Mouse (Mus musculus) 416B (cell line): ENCODE data around the gene Top1.
"Not testable (repeated sequence)": the region's sequence is repeated elsewhere in the genome, so short reads cannot be mapped to it uniquely, and the experiment has no call there.

Experiments
- DNase-seq: peaks from one replicate; pipeline ENCODE4 v3.0.0; 2011; ENCODE audit warnings: low read depth

The Top1 gene

GRCm38 (mm10) chr2:160630872-160631597 lies 14.7 kb upstream of the Top1 start:
- no peak for DNase-seq

- no peak for DNase-seq
Measured at GRCm38 (mm10) chr2:160639911-160640717, 5.6 kb upstream of the Top1 start.

- DNase-seq: no peak
Measured at GRCm38 (mm10) chr2:160641176-160641575, 4.5 kb upstream of the Top1 start.

- peak; percentile 62 for DNase-seq
Measured at GRCm38 (mm10) chr2:160646144-160646844, 606 bp downstream of the Top1 start.

- DNase-seq: peak; percentile 54
Measured at GRCm38 (mm10) chr2:160646845-160647178, 1.1 kb downstream of the Top1 start.

GRCm38 (mm10) chr2:160648097-160648496 lies 2.4 kb downstream of the Top1 start:
- DNase-seq: no peak

- DNase-seq: no peak
Measured at GRCm38 (mm10) chr2:160649072-160649471, 3.4 kb downstream of the Top1 start.

GRCm38 (mm10) chr2:160651165-160651564 lies 5.5 kb downstream of the Top1 start:
- DNase-seq: no peak

GRCm38 (mm10) chr2:160653218-160653617 lies 7.5 kb downstream of the Top1 start:
- DNase-seq: no peak

- no peak for DNase-seq
Measured at GRCm38 (mm10) chr2:160655561-160655960, 9.9 kb downstream of the Top1 start.

GRCm38 (mm10) chr2:160656234-160656633 lies 10.5 kb downstream of the Top1 start:
- DNase-seq: no peak

- peak; percentile 78 for DNase-seq
Measured at GRCm38 (mm10) chr2:160657801-160658442, 12.2 kb downstream of the Top1 start.

- no peak for DNase-seq
Measured at GRCm38 (mm10) chr2:160658811-160659210, 13.1 kb downstream of the Top1 start.

GRCm38 (mm10) chr2:160664421-160664820 lies 18.7 kb downstream of the Top1 start:
- no peak for DNase-seq

- DNase-seq: not testable (repeated sequence)
Measured at GRCm38 (mm10) chr2:160664986-160665385, 19.3 kb downstream of the Top1 start.

GRCm38 (mm10) chr2:160667259-160667658 lies 21.6 kb downstream of the Top1 start:
- peak; percentile 70 for DNase-seq

GRCm38 (mm10) chr2:160700271-160700670 lies 54.6 kb downstream of the Top1 start:
- DNase-seq: peak; percentile 94

GRCm38 (mm10) chr2:160701603-160702002 lies 55.9 kb downstream of the Top1 start:
- DNase-seq: peak; percentile 45

- peak; percentile 79 for DNase-seq
Measured at GRCm38 (mm10) chr2:160702824-160703223, 57.1 kb downstream of the Top1 start.

- DNase-seq: no peak
Measured at GRCm38 (mm10) chr2:160707673-160708072, 62.0 kb downstream of the Top1 start.

- DNase-seq: no peak
Measured at GRCm38 (mm10) chr2:160715463-160716030, 69.9 kb downstream of the Top1 start.

GRCm38 (mm10) chr2:160717269-160717668 lies 71.6 kb downstream of the Top1 start:
- DNase-seq: peak; percentile 66
